In the genomic region with DNA sequence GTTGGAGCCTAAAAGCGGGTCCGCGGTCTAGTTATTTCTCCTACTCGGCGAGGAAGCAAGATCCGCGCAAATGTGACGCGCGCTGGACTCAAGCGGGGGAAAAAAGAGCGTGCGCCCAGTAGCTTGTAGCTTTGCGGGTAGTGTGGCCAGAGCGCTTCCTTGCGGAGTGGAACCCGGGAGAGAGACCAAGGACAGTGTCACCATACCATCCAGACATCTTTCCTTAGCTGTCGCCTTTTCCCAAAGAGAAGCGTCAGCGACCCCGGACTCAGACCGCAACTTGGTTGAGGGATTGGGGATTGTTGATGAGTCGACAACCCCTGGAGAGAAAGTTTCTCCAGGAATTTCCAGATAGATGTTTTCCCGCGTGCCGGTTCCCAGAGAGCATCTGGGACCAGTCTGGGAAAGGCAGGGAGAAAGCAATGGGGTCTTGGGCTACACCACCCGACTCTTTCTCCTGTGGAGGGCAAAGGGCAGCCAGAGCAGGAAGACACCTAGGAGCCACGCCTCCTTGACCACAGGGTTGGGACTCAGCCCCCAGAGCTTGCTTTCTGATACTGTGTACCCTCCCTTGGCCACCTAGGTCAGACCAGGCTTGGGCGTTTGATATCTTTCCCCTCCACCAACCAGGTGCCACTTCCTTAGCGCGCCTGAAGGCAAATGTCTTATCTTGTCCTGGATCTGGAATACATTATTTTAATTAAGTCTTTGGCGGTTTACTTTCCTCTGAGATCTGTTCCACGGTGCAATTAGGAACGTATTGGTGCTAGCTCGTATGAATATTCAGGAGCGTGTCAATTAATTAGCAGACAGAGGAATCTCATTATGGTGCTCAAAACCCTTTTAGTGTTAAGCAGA, we compare ENCODE assay signal across 16 mouse cellular contexts. TPM values are rescaled to one million over a fixed set of nuclear protein-coding genes. Genes with fewer than 3 reads are reported as not detected.
DNase-seq lines count a peak whose midpoint lies in the region; ATAC-seq and TF ChIP-seq lines count a peak whose summit lies in the region.
"Had no signal": no experiment of that assay in that cellular context is flagged by ENCODE, and none has a peak within 500 bp of the region (broad histone marks: within the 10 kb centered on the region; RNA-seq: fewer than 3 reads in every experiment).

No protein-coding gene starts in this region.

- WGBS in hindbrain, embryonic 11.5 days: 1% methylated on average over 36 of the region's 36 CpGs
- under 1% methylated on average over 36 of the region's 36 CpGs for WGBS in midbrain, embryonic 15.5 days

- peaks cover 92% of the 10 kb centered on the region for H3K27me3 ChIP-seq in E14TG2a.4 (ENCODE audit: insufficient read depth, low read length)
- peaks cover 54% of the 10 kb centered on the region for H3K27me3 ChIP-seq in hindbrain, embryonic 11.5 days (ENCODE audit: control insufficient read depth, insufficient read depth, low read length)
- H3K27me3 ChIP-seq in midbrain, embryonic 15.5 days (replicated peaks): peaks cover 70% of the 10 kb centered on the region

- peak overlapping the region; percentile 33 for H3K4me2 ChIP-seq in hindbrain, embryonic 11.5 days (replicated peaks; ENCODE audit: low read depth, low read length)
- H3K4me2 ChIP-seq in midbrain, embryonic 15.5 days: peak overlapping the region; percentile 22
- H3K4me2 ChIP-seq: embryonic facial prominence, embryonic 13.5 days; heart, embryonic 15.5 days had no signal

- peak overlapping the region; percentile 54 for H3K4me3 ChIP-seq in E14TG2a.4 (replicated peaks; ENCODE audit: low read length)
- H3K4me3 ChIP-seq in hindbrain, embryonic 11.5 days (ENCODE audit: low read depth, low read length): 0 out of 2 replicates have a peak overlapping the region, but pooled peaks have one; percentile 10
- H3K4me3 ChIP-seq in midbrain, embryonic 15.5 days: peak overlapping the region; percentile 22
- H3K4me3 ChIP-seq: embryonic facial prominence, embryonic 13.5 days; heart, embryonic 15.5 days had no signal

- ATAC-seq in hindbrain, embryonic 11.5 days (ENCODE audit: low FRiP score): no peak
- ATAC-seq in midbrain, embryonic 15.5 days (replicated peaks): 0 out of 2 replicates have a peak, but pooled peaks have one; percentile 43
- ATAC-seq in inflammation-experienced regulatory T-cells, adult 6 months: no peak
- ATAC-seq in activated CD4-positive, CD25-positive, alpha-beta regulatory T cell, adult 4 months: no peak

- no peak overlapping the region for H3K9ac ChIP-seq in hindbrain, embryonic 11.5 days (ENCODE audit: low read depth, low read length)
- no peak overlapping the region for H3K9ac ChIP-seq in midbrain, embryonic 15.5 days
- H3K9ac ChIP-seq: embryonic facial prominence, embryonic 13.5 days; heart, embryonic 15.5 days had no signal

- H3K4me1 ChIP-seq in E14TG2a.4 (replicated peaks; ENCODE audit: low read depth, low read length): peaks cover 64% of the 10 kb centered on the region
- peaks cover 17% of the 10 kb centered on the region for H3K4me1 ChIP-seq in hindbrain, embryonic 11.5 days (replicated peaks; ENCODE audit: control insufficient read depth, insufficient read depth, low read length)
- peaks cover 26% of the 10 kb centered on the region for H3K4me1 ChIP-seq in midbrain, embryonic 15.5 days

- no peak for TF ChIP-seq CTCF in E14TG2a.4 (conservative IDR thresholded peaks at IDR 0.05; ENCODE audit: low read length)

- H3K9me3 ChIP-seq in E14TG2a.4 (ENCODE audit: low read length): no peaks in the 10 kb centered on the region
- H3K9me3 ChIP-seq in hindbrain, embryonic 11.5 days (ENCODE audit: control insufficient read depth, low read length): no peaks in the 10 kb centered on the region
- no peaks in the 10 kb centered on the region for H3K9me3 ChIP-seq in midbrain, embryonic 15.5 days
- H3K9me3 ChIP-seq: embryonic facial prominence, embryonic 13.5 days; heart, embryonic 15.5 days had no signal

- H3K27ac ChIP-seq in hindbrain, embryonic 11.5 days (ENCODE audit: low read depth, low read length): no peak overlapping the region
- H3K27ac ChIP-seq in midbrain, embryonic 15.5 days: no peak overlapping the region
- H3K27ac ChIP-seq: embryonic facial prominence, embryonic 13.5 days; heart, embryonic 15.5 days had no signal

- peak; percentile 74 for DNase-seq in embryo, embryonic 11 days
- DNase-seq in hindbrain, embryonic 11.5 days (ENCODE audit: low spot score): peak; percentile 71
- no peak for DNase-seq in adrenal gland, postnatal 25 days
- no peak for DNase-seq in layer of hippocampus, adult 18-20 months (ENCODE audit: low spot score in 2 of 2)
- DNase-seq: kidney, adult 8-10 months; layer of hippocampus, postnatal 36 days; thymus, postnatal 14 days had no signal

- H3K36me3 ChIP-seq in E14TG2a.4 (ENCODE audit: insufficient read depth, low read length): no peaks in the 10 kb centered on the region
- no peaks in the 10 kb centered on the region for H3K36me3 ChIP-seq in hindbrain, embryonic 11.5 days (ENCODE audit: control insufficient read depth, insufficient read depth, low read length)
- H3K36me3 ChIP-seq in midbrain, embryonic 15.5 days (replicated peaks): no peaks in the 10 kb centered on the region
- H3K36me3 ChIP-seq: embryonic facial prominence, embryonic 13.5 days; heart, embryonic 15.5 days had no signal

RNA-seq across cellular contexts. Expression of gene Foxb1, which starts 8.6 kb away (rescaled TPM):
- 3.1 and 3.8 TPM in 2 replicates for polyA plus RNA-seq in hindbrain, embryonic 11.5 days (2014; fragmentation: Nextera tagmentation; extraction: Ambion mirVana)
- polyA plus RNA-seq in midbrain, embryonic 15.5 days (2015; fragmentation: Nextera tagmentation; extraction: Ambion mirVana): 15.1 and 20.7 TPM in 2 replicates
- not detected in 2 replicates for total RNA-seq in adrenal gland, postnatal 25 days (2021)
- total RNA-seq in layer of hippocampus, adult 18-20 months (2021): not detected
- polyA plus RNA-seq in inflammation-experienced regulatory T-cells, adult 6 months (2017; shearing (Covaris generic)): not detected
- not detected for polyA plus RNA-seq in activated CD4-positive, CD25-positive, alpha-beta regulatory T cell, adult 4 months (2017; shearing (Covaris generic))
- total RNA-seq: layer of hippocampus, postnatal 36 days; liver, adult 2 months; neutrophil, adult 5-6 weeks had no signal
- polyA plus RNA-seq: heart, embryonic 15.5 days; liver, adult 2 months; spleen, adult 2 months had no signal

Comparison
In these comparisons a context has a peak if more than half of its experiments do, and no peak if none do; other contexts are left out.
1. DNase-seq: peak in embryo, embryonic 11 days (single experiment) and hindbrain, embryonic 11.5 days (single experiment); none in adrenal gland, postnatal 25 days (single experiment) and layer of hippocampus, adult 18-20 months (0 of 2).
2. Peak in every context shown above with its lines, with median percentiles within 50 percentile points of each other: H3K4me3 ChIP-seq.